Mouse (Mus musculus): ENCODE data around the gene Slc22a13. TPM values are rescaled to one million over a fixed set of nuclear protein-coding genes. Genes with fewer than 3 reads are reported as not detected.
"Not testable (repeated sequence)": the region's sequence is repeated elsewhere in the genome, so short reads cannot be mapped to it uniquely, and the experiment has no call there.

The Slc22a13 gene
- polyA plus RNA-seq, 1 experiment from 2014 or later = 0.12 TPM

GRCm38 (mm10) chr9:119240286-119240997 is 31.5 kb upstream of the Slc22a13 start:
- Histone ChIP-seq H3K27me3 (ENCODE audit: control insufficient read depth, insufficient read depth, low read length) (no peaks in the 10 kb centered on the region), H3K9me3 (ENCODE audit: control insufficient read depth, low read length) (no peaks in the 10 kb centered on the region), H3K36me3 (ENCODE audit: control insufficient read depth, insufficient read depth, low read length) (peaks cover 44% of the 10 kb centered on the region), H3K4me1 (ENCODE audit: control insufficient read depth, insufficient read depth, low read length) (no peaks in the 10 kb centered on the region), H3K4me3 (replicated peaks; ENCODE audit: low read depth, low read length) (no peak overlapping the region), H3K27ac (replicated peaks; ENCODE audit: low read depth, low read length) (no peak overlapping the region), H3K4me2 (ENCODE audit: low read length) (no peak overlapping the region), H3K9ac (replicated peaks; ENCODE audit: low read length) (no peak overlapping the region)
- DNase-seq (no peak), ATAC-seq (ENCODE audit: low FRiP score, low TSS enrichment) (no peak)
- 91% methylated on average over 10 of the region's 10 CpGs for WGBS

GRCm38 (mm10) chr9:119239274-119239673 is 30.4 kb upstream of the Slc22a13 start:
- Histone ChIP-seq H3K4me1 (ENCODE audit: control insufficient read depth, insufficient read depth, low read length) (no peaks in the 10 kb centered on the region), H3K27ac (replicated peaks; ENCODE audit: low read depth, low read length) (no peak overlapping the region), H3K27me3 (ENCODE audit: control insufficient read depth, insufficient read depth, low read length) (no peaks in the 10 kb centered on the region), H3K9me3 (ENCODE audit: control insufficient read depth, low read length) (no peaks in the 10 kb centered on the region), H3K9ac (replicated peaks; ENCODE audit: low read length) (no peak overlapping the region), H3K36me3 (ENCODE audit: control insufficient read depth, insufficient read depth, low read length) (peaks cover 41% of the 10 kb centered on the region), H3K4me3 (replicated peaks; ENCODE audit: low read depth, low read length) (no peak overlapping the region), H3K4me2 (ENCODE audit: low read length) (no peak overlapping the region)
- DNase-seq = no peak
- ATAC-seq (ENCODE audit: low FRiP score, low TSS enrichment) = no peak
- WGBS = 98% methylated on average over 3 of the region's 3 CpGs

- H3K9ac ChIP-seq (replicated peaks; ENCODE audit: low read length) = no peak overlapping the region
- WGBS = 95% methylated on average over 4 of the region's 4 CpGs
- no peak for DNase-seq
- no peaks in the 10 kb centered on the region for H3K27me3 ChIP-seq (ENCODE audit: control insufficient read depth, insufficient read depth, low read length)
- no peak for ATAC-seq (ENCODE audit: low FRiP score, low TSS enrichment)
- H3K36me3 ChIP-seq (ENCODE audit: control insufficient read depth, insufficient read depth, low read length) = peaks cover 36% of the 10 kb centered on the region
- H3K4me3 ChIP-seq (replicated peaks; ENCODE audit: low read depth, low read length) = no peak overlapping the region
- no peaks in the 10 kb centered on the region for H3K9me3 ChIP-seq (ENCODE audit: control insufficient read depth, low read length)
- no peak overlapping the region for H3K4me2 ChIP-seq (ENCODE audit: low read length)
- no peak overlapping the region for H3K27ac ChIP-seq (replicated peaks; ENCODE audit: low read depth, low read length)
- H3K4me1 ChIP-seq (ENCODE audit: control insufficient read depth, insufficient read depth, low read length) = no peaks in the 10 kb centered on the region
Measured at GRCm38 (mm10) chr9:119238796-119239195, 29.9 kb upstream of the Slc22a13 start.

- WGBS = 94% methylated on average over 7 of the region's 7 CpGs
- DNase-seq = no peak
- H3K36me3 ChIP-seq (ENCODE audit: control insufficient read depth, insufficient read depth, low read length) = peaks cover 5% of the 10 kb centered on the region; the same call in 1 of the 2 replicates
Measured at GRCm38 (mm10) chr9:119231552-119231951, 22.7 kb upstream of the Slc22a13 start.

GRCm38 (mm10) chr9:119230829-119231228 is 21.9 kb upstream of the Slc22a13 start:
- peaks cover 5% of the 10 kb centered on the region; the same call in 1 of the 2 replicates for H3K36me3 ChIP-seq (ENCODE audit: control insufficient read depth, insufficient read depth, low read length)
- no peak overlapping the region for H3K9ac ChIP-seq (replicated peaks; ENCODE audit: low read length)
- no peaks in the 10 kb centered on the region for H3K27me3 ChIP-seq (ENCODE audit: control insufficient read depth, insufficient read depth, low read length)
- no peak overlapping the region for H3K4me2 ChIP-seq (ENCODE audit: low read length)
- WGBS = 80% methylated on average over 2 of the region's 2 CpGs
- no peak overlapping the region for H3K27ac ChIP-seq (replicated peaks; ENCODE audit: low read depth, low read length)
- H3K9me3 ChIP-seq (ENCODE audit: control insufficient read depth, low read length) = no peaks in the 10 kb centered on the region
- no peak for DNase-seq
- no peak for ATAC-seq (ENCODE audit: low FRiP score, low TSS enrichment)
- no peaks in the 10 kb centered on the region for H3K4me1 ChIP-seq (ENCODE audit: control insufficient read depth, insufficient read depth, low read length)
- H3K4me3 ChIP-seq (replicated peaks; ENCODE audit: low read depth, low read length) = no peak overlapping the region

More at GRCm38 (mm10) chr9:119231552-119231951, 22.7 kb upstream of the Slc22a13 start:
- Histone ChIP-seq H3K9ac (replicated peaks; ENCODE audit: low read length) (no peak overlapping the region), H3K27ac (replicated peaks; ENCODE audit: low read depth, low read length) (no peak overlapping the region), H3K27me3 (ENCODE audit: control insufficient read depth, insufficient read depth, low read length) (no peaks in the 10 kb centered on the region), H3K4me1 (ENCODE audit: control insufficient read depth, insufficient read depth, low read length) (no peaks in the 10 kb centered on the region), H3K4me3 (replicated peaks; ENCODE audit: low read depth, low read length) (no peak overlapping the region), H3K9me3 (ENCODE audit: control insufficient read depth, low read length) (no peaks in the 10 kb centered on the region), H3K4me2 (ENCODE audit: low read length) (no peak overlapping the region)
- ATAC-seq (ENCODE audit: low FRiP score, low TSS enrichment) = no peak

GRCm38 (mm10) chr9:119220249-119220648 is 11.4 kb upstream of the Slc22a13 start:
- Histone ChIP-seq H3K36me3 (ENCODE audit: control insufficient read depth, insufficient read depth, low read length) (0 out of 2 replicates have a peak, but pooled peaks cover 3% of the 10 kb centered on the region), H3K4me2 (ENCODE audit: low read length) (no peak overlapping the region), H3K27me3 (ENCODE audit: control insufficient read depth, insufficient read depth, low read length) (no peaks in the 10 kb centered on the region), H3K9me3 (ENCODE audit: control insufficient read depth, low read length) (no peaks in the 10 kb centered on the region), H3K27ac (replicated peaks; ENCODE audit: low read depth, low read length) (no peak overlapping the region), H3K9ac (replicated peaks; ENCODE audit: low read length) (no peak overlapping the region), H3K4me1 (ENCODE audit: control insufficient read depth, insufficient read depth, low read length) (no peaks in the 10 kb centered on the region), H3K4me3 (replicated peaks; ENCODE audit: low read depth, low read length) (no peak overlapping the region)
- WGBS = 93% methylated on average over 4 of the region's 4 CpGs
- no peak for DNase-seq
- no peak for ATAC-seq (ENCODE audit: low FRiP score, low TSS enrichment)

GRCm38 (mm10) chr9:119219667-119220066 is 10.8 kb upstream of the Slc22a13 start:
- no peak overlapping the region for H3K27ac ChIP-seq (replicated peaks; ENCODE audit: low read depth, low read length)
- H3K4me2 ChIP-seq (ENCODE audit: low read length) = no peak overlapping the region
- 0 out of 2 replicates have a peak, but pooled peaks cover 2% of the 10 kb centered on the region for H3K36me3 ChIP-seq (ENCODE audit: control insufficient read depth, insufficient read depth, low read length)
- no peak overlapping the region for H3K4me3 ChIP-seq (replicated peaks; ENCODE audit: low read depth, low read length)
- WGBS = 93% methylated on average over 2 of the region's 2 CpGs
- DNase-seq (no peak), ATAC-seq (ENCODE audit: low FRiP score, low TSS enrichment) (no peak)
- H3K27me3 ChIP-seq (ENCODE audit: control insufficient read depth, insufficient read depth, low read length) = no peaks in the 10 kb centered on the region
- H3K9me3 ChIP-seq (ENCODE audit: control insufficient read depth, low read length) = no peaks in the 10 kb centered on the region
- no peaks in the 10 kb centered on the region for H3K4me1 ChIP-seq (ENCODE audit: control insufficient read depth, insufficient read depth, low read length)
- no peak overlapping the region for H3K9ac ChIP-seq (replicated peaks; ENCODE audit: low read length)

- H3K36me3 ChIP-seq (ENCODE audit: control insufficient read depth, insufficient read depth, low read length); H3K27me3 ChIP-seq (ENCODE audit: control insufficient read depth, insufficient read depth, low read length); H3K9ac ChIP-seq (replicated peaks; ENCODE audit: low read length); H3K4me1 ChIP-seq (ENCODE audit: control insufficient read depth, insufficient read depth, low read length); H3K27ac ChIP-seq (replicated peaks; ENCODE audit: low read depth, low read length); H3K4me3 ChIP-seq (replicated peaks; ENCODE audit: low read depth, low read length); H3K4me2 ChIP-seq (ENCODE audit: low read length); DNase-seq; H3K9me3 ChIP-seq (ENCODE audit: control insufficient read depth, low read length); ATAC-seq (ENCODE audit: low FRiP score, low TSS enrichment): not testable (repeated sequence)
- 91% methylated on average over 2 of the region's 2 CpGs for WGBS
Measured at GRCm38 (mm10) chr9:119215341-119215740, 6.4 kb upstream of the Slc22a13 start.

GRCm38 (mm10) chr9:119214601-119215000 is 5.7 kb upstream of the Slc22a13 start:
- H3K9ac ChIP-seq (replicated peaks; ENCODE audit: low read length) = no peak overlapping the region
- H3K27ac ChIP-seq (replicated peaks; ENCODE audit: low read depth, low read length) = no peak overlapping the region
- no peaks in the 10 kb centered on the region for H3K4me1 ChIP-seq (ENCODE audit: control insufficient read depth, insufficient read depth, low read length)
- no peak overlapping the region for H3K4me3 ChIP-seq (replicated peaks; ENCODE audit: low read depth, low read length)
- DNase-seq = no peak
- 93% methylated on average over 6 of the region's 6 CpGs for WGBS
- H3K27me3 ChIP-seq (ENCODE audit: control insufficient read depth, insufficient read depth, low read length) = no peaks in the 10 kb centered on the region
- H3K9me3 ChIP-seq (ENCODE audit: control insufficient read depth, low read length) = no peaks in the 10 kb centered on the region
- no peak overlapping the region for H3K4me2 ChIP-seq (ENCODE audit: low read length)
- H3K36me3 ChIP-seq (ENCODE audit: control insufficient read depth, insufficient read depth, low read length) = 0 out of 2 replicates have a peak, but pooled peaks cover 2% of the 10 kb centered on the region
- no peak for ATAC-seq (ENCODE audit: low FRiP score, low TSS enrichment)
